Mouse (Mus musculus): ENCODE results near the gene Cacng7.

DNA sequence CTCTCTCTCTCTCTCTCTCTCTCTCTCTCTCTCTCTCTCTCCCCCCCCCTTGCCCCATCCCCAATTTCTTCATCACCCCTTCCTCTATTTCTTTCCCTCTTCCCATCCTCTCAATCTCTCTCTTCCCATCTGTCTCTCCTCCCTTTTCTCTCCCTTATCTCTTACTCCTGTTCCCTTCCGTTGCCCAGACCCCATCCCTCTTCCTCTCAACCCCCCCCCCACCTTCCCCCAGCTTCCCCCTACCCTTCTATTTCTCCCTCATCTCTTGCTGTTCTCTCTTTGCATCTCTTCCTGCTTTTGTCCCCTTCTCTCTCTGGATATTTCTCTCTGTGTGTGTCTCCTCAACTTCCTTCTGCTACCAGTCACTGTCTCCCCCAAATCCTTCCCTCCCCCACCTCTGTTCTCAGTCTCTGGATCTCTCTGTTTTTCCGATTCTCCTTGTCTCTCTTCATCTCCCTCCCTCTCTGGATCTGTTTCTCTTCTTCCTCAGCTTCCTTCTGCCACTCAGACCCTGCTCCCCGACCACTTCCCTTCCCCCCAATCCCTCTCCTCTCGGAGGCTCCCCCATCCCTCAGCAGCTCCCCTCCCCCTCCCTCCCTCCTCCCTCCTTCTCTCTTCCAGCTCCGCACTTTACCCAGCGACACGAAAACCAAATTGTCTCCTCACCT, 57.8 kb downstream of the Cacng7 start, which contains the start of gene Cacng8:
- no peak for TF ChIP-seq TAL1 (IDR thresholded peaks at IDR 0.05; ENCODE audit: low read length)
- no peak for TF ChIP-seq GATA1 (IDR thresholded peaks at IDR 0.05; ENCODE audit: low read length)

Data from erythroblast, embryonic 14.5 days (primary cell).